Mouse (Mus musculus): ENCODE results near the gene Kif7.
A peak's percentile ranks its signal among the peaks of the same experiment; 100 is the strongest.

Gene Kif7

DNA sequence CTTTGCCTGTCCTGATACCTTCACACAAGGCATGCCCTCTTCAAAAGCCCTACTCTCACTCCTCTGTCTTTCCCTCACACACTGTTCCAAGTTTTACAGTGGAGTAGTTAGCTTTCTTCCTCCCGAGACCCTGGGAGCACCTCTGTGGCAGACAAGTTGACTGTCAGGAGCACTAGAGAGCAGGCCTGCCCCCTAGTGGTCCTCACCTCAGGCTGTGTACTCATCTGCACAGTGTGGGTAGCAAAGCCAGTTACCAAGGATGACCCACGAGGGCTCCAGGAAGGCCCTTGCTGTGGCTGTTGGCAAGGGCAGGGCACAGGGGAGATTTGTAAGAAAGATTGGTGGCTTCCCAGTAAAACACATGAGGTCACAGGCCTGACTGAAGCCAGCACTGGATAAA, 11.6 kb upstream of the Kif7 start:
- DNase-seq (ENCODE audit: low spot score in 2 of 2) = peak; percentile 14 to 41

DNA sequence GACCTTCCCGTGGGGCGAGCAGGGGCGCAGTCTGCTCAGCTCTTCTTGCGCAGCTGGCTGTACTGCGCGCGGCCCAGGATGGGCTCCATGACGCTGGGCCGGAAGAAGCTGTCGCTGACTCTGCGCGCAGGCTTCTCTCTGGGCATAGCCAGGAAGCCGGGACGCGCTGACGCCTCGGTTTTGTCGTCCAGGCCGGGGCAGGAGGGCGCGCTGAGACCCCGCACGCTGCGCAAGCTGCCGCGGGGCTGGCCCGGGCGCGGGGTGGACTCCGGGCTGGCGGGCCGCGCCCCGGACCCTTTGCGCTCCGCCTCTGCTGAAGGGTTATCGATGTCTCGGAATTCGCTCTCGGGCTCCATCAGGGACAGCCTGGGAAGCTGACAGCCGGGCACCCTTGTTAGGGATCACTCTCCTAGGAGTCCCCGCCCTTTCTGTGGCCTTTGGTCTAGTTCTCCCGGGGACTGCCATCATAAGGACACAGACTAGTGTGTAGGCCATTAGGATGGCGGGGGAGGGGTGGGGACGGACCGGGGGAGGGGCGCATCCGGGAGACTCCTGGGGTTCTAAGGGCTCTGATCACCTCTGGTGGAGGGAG, 6.0 kb upstream of the Kif7 start:
- peak; percentile 20 to 44 for DNase-seq (ENCODE audit: low spot score in 2 of 2)

DNA sequence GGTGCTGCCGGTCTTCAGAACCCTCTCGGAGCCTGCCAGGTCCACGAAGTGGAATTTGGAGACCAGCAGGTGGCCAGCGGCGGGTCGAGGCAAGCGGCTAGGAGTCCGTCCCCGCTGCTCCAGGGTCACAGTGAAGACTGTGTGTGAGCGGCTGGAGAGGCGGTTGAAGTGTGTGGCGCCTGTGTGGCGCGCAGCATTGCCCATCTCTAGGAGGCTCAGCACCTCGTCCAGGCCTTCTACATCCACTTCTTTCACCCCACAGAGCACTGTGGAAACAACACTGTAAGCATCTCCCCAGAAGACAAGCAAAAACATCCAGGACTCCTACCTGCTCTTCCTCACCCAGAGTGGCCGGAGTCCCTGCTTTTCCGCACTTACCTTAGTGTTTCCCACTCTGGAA, 4.7 kb downstream of the Kif7 start:
- no peak for DNase-seq (ENCODE audit: low spot score in 2 of 2)

- no peak for DNase-seq (ENCODE audit: low spot score in 2 of 2)
Measured at GRCm38 (mm10) chr7:79710130-79710607, 5.4 kb downstream of the Kif7 start.

GRCm38 (mm10) chr7:79705210-79705609, 10.3 kb downstream of the Kif7 start:
- DNase-seq (ENCODE audit: low spot score in 2 of 2) = no peak

- no peak for DNase-seq (ENCODE audit: low spot score in 2 of 2)
Measured at GRCm38 (mm10) chr7:79702755-79703154, 12.8 kb downstream of the Kif7 start.

DNA sequence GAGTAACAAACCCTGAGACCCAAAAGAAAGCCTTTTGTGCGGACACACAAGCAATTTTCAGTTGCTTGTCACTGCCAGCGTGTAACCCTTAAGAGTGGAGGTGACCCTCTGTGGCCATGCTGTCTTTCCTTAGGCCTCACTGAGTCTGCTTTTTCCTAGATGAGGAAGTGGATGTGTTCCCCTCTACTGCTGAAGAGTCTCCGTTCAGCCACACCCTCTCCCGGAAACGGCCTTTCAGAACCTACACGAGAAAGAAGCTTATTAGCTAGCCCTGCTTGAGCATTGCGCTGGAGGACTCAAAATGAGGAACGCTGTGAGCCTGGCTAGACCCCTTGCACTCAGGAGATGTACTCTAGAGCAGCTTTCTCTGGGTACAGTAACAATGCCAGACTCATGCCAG, 19.0 kb downstream of the Kif7 start:
- no peak for DNase-seq (ENCODE audit: low spot score in 2 of 2)

DNA sequence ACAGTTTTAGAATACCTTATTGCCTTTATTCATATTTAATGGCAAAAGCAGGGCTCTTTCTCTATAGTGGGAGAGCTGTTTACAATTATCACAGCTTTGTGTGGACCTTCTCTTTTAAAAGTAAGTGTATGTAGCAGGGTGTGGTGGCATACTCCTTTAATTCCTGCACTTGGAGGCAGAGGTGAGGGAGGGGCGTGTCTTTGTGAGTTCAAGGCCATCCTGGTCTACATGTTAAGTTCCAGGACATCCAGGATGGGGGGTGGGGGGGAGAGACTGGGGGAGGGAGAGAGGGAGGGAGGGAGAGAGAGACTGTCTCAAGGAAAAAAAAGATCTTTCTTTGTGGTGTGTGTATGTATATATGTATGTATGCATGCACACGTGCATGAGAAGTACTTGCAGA, 35.3 kb downstream of the Kif7 start:
- DNase-seq (ENCODE audit: low spot score in 2 of 2) = no peak

DNA sequence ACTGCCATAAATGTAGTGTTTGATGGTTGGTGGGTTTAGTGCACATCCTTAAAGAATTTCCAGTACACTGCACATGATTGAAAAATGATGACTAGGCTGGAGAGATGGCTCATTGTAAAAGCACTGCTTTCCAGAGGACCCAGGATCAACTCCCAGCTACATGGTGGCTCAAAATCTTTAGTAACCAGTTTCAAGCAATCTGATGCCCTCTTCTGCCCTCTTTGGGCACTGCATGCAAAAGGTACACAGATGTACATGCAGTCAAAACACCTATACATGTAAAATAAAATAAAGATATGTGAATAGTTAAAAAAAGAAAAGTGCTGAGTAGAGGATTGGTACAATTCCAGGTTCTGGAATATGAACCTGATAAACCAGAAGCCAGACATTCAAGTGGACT, 36.3 kb downstream of the Kif7 start:
- no peak for DNase-seq (ENCODE audit: low spot score in 2 of 2)

DNA sequence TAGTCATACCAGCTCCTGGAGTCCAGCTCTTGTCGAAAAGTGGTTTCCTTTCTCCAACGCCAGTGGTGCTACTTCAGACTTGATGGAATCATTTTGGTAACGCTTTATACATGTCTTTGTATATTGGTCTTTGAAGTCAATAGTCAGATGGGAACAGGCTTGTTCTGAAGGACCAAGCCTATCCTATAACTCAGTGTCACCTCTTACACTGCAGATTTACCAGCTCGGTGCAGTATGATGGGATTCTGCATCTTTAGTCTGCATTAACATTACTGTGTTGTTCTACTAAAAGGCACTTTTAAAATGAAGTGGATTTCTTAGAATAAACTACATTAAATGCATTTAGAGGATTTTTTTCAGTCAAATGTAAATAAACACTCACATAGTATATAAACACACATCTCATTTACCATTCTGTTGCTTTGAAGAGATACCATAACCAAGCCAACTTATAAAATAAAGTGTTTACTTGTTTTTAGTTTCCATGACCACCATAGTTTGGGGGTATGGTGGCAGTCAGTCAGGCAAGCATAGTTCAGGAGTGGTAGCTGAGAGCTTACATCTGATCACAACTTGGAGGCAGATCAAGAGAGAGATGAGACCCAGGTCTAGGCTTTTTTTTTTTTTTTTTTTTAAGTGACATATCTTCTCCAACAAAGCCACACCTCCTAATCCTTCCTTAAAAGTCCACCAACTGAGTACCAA, 44.5 kb downstream of the Kif7 start:
- DNase-seq (ENCODE audit: low spot score in 2 of 2) = no peak

DNA sequence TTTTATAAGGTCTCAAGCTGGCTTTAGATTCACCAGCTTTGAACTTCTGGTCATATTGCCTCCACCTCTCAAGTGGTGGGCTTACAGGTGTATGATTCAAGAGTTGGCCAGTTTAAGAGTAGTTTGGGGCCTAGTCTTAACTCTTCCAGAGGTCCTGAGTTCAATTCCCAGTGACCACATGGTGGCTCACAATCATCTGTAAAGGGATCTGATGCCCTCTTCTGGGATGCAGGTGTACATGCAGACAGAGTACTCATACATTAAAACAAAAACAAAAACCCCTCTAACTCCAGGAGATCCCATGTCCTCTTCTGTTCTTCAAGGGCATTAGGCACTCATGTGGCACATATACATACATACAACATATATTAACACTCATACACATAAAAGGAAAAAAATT, 48.8 kb downstream of the Kif7 start:
- no peak for DNase-seq (ENCODE audit: low spot score in 2 of 2)

GRCm38 (mm10) chr7:79661253-79661890, 54.1 kb downstream of the Kif7 start:
- DNase-seq (ENCODE audit: low spot score in 2 of 2) = no peak

- no peak for DNase-seq (ENCODE audit: low spot score in 2 of 2)
Measured at GRCm38 (mm10) chr7:79660291-79661150, 55.0 kb downstream of the Kif7 start.

DNA sequence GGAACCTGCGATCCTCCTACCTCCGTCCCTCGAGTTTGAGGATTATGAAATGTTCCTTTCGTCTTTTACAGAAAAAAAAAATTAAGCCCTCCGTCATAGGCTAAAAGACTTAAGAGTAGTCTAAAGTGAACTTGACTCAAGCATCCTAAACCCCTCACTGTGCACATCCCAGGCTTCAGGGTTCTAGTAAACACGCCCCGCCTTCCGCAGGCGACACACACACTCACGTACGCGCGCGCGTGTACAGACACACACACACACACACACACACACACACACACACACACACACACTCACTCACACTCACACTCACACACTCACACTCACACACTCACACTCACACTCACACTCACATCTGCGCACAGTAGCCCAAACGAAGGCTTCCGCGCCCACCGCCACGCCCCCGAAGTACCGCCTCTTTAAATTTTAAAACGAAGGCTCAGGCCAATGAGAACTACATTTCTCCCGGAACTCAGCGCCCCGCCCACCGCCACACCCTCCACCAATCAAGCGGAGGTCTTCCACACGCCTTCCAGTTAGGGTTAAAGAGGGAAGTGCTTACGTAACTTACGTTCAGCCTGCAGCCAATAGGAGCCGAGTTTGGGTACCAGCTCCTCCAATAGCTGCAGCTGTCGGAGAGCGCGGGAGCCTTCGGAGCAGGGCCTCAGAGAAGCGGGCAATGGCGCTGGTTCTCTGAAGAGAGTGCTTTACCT, 55.8 kb downstream of the Kif7 start, which contains the start of gene Ticrr:
TSS of gene Ticrr (plus strand) at position 619 of the 713 bp plus-strand sequence.
- DNase-seq (ENCODE audit: low spot score in 2 of 2) = peak; percentile 94 to 97

DNA sequence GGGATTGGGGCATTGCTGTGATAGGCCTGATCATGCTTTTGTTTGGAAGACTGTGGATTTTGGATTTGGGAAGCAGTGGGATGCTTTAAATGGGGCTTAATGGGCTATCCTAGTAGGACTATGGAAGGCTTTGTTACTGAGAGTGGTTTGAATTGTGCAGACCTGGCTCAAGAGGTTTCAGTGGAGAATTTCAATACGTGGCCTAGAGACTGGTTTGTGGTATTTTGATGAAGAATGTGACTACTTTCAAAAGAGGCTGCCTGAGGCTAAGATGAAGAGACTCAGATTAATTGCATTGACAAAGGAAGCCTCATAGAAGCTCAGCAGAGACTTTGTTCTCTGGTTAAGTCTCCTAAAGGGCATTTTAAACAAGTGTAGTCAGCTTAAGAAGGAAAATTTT, 60.9 kb downstream of the Kif7 start:
- no peak for DNase-seq (ENCODE audit: low spot score in 2 of 2)

DNA sequence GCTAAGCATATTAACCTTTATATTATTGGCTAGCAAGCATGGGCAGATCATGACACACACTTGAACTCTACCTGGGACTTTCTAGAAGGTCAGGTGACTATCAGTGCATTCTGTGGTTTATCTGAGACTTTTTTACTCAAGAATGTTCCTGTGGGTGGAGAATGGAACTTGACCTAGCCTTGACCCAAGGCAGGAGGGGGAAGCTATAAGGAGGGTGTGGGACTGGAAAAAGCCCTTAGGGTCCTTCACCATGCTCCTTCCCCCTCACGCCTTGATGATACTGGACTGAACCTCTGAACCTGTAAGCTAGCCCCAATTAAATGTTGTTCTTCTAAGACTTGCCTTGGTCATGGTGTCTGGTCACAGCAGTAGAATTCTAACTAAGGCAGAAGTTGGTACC, 61.3 kb downstream of the Kif7 start:
- no peak for DNase-seq (ENCODE audit: low spot score in 2 of 2)

DNA sequence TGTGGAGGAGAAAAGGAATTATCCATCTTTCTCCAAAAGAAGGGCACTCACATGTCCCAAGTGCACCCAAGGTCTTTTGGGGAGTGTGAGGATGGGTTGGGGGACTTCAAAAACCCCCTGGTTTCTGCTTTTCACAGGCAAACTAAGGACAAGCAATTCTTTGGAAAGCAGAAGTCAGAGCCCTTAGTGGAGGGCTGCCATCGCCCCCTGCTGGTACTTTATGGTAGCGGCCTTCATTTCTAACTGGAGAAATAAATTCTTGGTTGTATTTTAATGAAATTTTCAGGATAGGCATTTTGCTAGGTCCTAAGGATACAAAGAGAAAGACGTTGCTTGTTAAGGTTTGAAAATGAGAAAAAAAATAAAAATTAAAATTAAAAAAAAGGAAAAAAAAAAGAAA, 66.5 kb downstream of the Kif7 start:
- peak in 1 of 2 experiments; percentile 10 for DNase-seq (ENCODE audit: low spot score in 2 of 2)
